Mouse (Mus musculus) thymus, adult 2 months (tissue): ENCODE measurements around the gene Gpr108. TPM values are rescaled to one million over a fixed set of nuclear protein-coding genes. Genes with fewer than 3 reads are reported as not detected.

Experiments used
- DNase-seq: peaks from one replicate; pipeline ENCODE4 v3.0.0; 2021
- H3K27ac ChIP-seq: fragments of 200-500 bp; 2 replicates; pipeline ENCODE4 v1.5.1; 2012; ENCODE audit warnings: low read length, control low read depth; ENCODE audit not compliant: control insufficient read depth, insufficient read depth
- H3K27me3 ChIP-seq: fragments of 200-500 bp; 2 replicates; pipeline ENCODE4 v1.6.1; 2012; ENCODE audit warnings: mild to moderate bottlenecking, low read length, moderate library complexity, mixed read lengths; ENCODE audit not compliant: control insufficient read depth, insufficient read depth
- H3K36me3 ChIP-seq: fragments of 200-500 bp; 2 replicates; pipeline ENCODE4 v1.6.1; 2012; ENCODE audit warnings: mild to moderate bottlenecking, low read length, moderate library complexity; ENCODE audit not compliant: control insufficient read depth, insufficient read depth
- H3K4me1 ChIP-seq: fragments of 200-500 bp; replicated peaks from 2 replicates; pipeline ENCODE4 v1.6.1; 2012; ENCODE audit warnings: low read length; ENCODE audit not compliant: control insufficient read depth, insufficient read depth
- H3K4me3 ChIP-seq: fragments of 200-500 bp; 2 replicates; pipeline ENCODE4 v1.5.1; 2012; ENCODE audit warnings: mild to moderate bottlenecking, low read length, control low read depth, moderate library complexity; ENCODE audit not compliant: control insufficient read depth, insufficient read depth
- CTCF ChIP-seq: fragments of 200-500 bp; IDR thresholded peaks from 2 replicates; pipeline ENCODE4 v1.5.1; 2012; ENCODE audit warnings: mild to moderate bottlenecking, control low read depth, low read length, moderate library complexity, borderline replicate concordance; ENCODE audit not compliant: control insufficient read depth, poor library complexity, insufficient read depth; ENCODE audit errors: extremely low read depth
- POLR2A ChIP-seq: fragments of 200-500 bp; IDR thresholded peaks from 2 replicates; pipeline ENCODE4 v1.6.1; 2012; ENCODE audit warnings: mild to moderate bottlenecking, low read length, control low read depth, moderate library complexity; ENCODE audit not compliant: control insufficient read depth, poor library complexity, insufficient read depth; ENCODE audit errors: extremely low read depth
- WGBS: fragments of 180-500 bp; shearing (Covaris S2); methylation state at CpG from one replicate; pipeline ENCODE4 v1.1.7; 2018; 5-methylcytosine and 5-hydroxymethylcytosine counted together
- polyA plus RNA-seq: library from polyadenylated mRNA; depleted of rRNA; stranded (reverse); fragments of >200 nt; gene quantifications from 2 replicates; pipeline ENCODE4 v1.2.3, GENCODE M21; 2012

The Gpr108 gene
- polyA plus RNA-seq, 1 experiment: 63.9 TPM

DNA sequence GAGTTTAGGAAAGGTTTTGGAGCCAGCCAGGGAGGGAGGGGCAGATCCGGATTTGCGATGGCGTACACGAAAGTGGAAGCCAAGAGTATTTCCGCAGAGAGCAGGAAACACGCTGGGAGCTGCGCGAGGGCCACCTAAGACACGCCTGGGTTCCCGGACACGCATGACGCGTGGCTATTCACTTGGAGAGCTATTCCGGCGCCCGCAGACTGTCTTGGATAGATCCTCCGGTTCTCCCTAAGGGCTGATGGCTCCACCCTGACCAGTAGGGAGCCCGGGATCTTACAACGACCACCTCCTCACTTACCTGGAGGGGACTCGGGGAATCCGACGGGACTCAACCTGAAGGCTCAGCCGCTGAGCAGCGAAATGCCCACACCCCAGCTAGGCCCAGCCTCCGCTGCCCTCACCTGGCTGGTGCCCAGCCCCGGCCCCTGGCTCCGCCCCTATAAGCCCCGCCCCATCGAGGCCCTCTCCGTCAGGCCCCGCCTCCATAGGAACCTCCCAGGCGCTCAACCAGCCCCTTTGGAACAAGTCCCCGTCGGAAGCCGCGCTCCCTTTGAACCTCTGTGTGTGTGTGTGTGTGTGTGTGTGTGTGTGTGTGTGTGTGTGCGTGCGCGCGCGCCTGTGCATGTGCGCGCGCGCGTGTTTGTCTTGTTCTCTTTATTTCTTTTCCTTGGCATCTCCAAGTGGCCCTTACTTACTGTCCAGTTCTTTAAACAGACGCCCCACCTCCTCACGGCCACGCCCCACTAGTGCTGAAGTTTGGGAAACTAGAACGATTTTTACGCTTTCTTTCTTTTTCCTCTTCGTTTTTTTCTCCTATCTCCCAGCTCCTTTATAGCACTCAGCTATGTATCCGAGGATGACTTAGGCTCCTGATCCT is 27.1 kb upstream of the Gpr108 start:
- Histone ChIP-seq H3K4me1 (peaks cover 25% of the 10 kb centered on the region), H3K36me3 (no peaks in the 10 kb centered on the region), H3K27ac (peak overlapping the region; percentile 22; the same call in 1 of the 2 replicates), H3K4me3 (peak overlapping the region; percentile 55), H3K27me3 (no peaks in the 10 kb centered on the region)
- no peak for TF ChIP-seq CTCF
- no peak for TF ChIP-seq POLR2A
- peak; percentile 86 for DNase-seq
- under 1% methylated on average over 49 of the region's 53 CpGs for WGBS

DNA sequence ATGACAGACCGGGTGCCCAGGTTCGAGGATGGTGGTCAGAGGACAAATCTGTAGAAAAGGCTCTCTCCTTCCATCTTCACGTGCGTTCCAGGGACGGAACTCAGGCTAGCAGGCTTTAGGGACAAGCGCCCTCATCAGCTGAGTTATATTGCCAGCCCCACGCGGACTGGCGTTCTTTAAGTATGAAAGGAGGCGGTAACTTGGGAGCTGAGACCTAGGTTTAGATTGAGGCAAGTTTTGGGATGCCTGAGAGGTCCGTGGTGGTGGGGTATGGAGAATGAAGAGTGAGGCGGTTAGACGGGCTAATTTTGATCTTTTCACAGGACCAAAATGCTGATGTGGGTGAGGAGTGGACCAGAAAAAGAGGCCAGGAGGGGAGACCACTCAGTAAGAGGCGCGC is 26.4 kb upstream of the Gpr108 start:
- H3K4me1 ChIP-seq: peaks cover 21% of the 10 kb centered on the region
- TF ChIP-seq CTCF: no peak
- TF ChIP-seq POLR2A: no peak

DNA sequence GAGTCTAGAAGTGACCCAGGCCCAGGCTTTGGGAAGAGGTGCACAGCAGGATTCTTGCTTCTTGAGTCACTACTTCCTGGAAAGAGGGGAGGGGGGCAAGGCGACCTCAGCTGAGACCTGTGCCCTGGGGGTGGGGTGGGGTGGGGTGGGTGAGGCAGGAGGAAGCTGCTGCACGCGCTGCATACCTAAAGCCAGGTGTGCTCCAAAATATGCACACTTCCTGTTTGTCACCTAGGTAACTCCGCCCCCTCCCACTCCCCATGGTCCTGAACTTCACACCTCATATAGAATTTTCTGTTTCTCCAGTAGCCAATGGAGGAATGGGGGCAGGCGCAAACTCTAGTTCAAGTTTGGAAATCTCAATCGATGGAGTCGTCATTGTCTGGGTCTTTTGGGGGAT is 25.6 kb upstream of the Gpr108 start:
- 67% methylated on average over 7 of the region's 7 CpGs for WGBS
- no peak for TF ChIP-seq CTCF
- TF ChIP-seq POLR2A: no peak
- H3K4me3 ChIP-seq: no peak overlapping the region

More for the DNA sequence above, 26.4 kb upstream of the Gpr108 start:
- Histone ChIP-seq H3K27me3 (no peaks in the 10 kb centered on the region), H3K4me3 (peak overlapping the region; percentile 55), H3K36me3 (no peaks in the 10 kb centered on the region), H3K27ac (peak overlapping the region; percentile 22; the same call in 1 of the 2 replicates)
- WGBS: 11% methylated on average over 15 of the region's 15 CpGs
- DNase-seq: no peak

DNA sequence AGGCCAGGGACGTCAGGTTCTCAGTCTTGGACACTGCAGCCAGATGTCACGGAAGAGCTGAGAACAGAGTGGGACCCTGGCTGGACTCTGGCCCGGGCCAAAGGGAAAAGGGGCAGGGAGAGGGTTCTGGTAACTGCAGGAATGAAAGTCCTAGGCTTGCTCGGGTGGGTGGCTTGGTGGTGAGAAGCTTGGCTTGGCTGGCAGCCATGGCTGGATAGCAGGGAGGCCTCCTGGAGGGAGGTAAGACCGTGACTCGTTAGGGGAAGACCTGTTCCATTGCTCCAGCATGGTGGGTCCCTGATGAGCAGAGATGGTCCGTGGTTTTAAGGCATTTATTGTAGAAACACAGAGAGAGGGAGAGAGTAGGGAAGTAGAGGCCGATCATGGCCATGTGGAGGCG is 23.1 kb upstream of the Gpr108 start:
- 73% methylated on average over 9 of the region's 9 CpGs for WGBS
- Histone ChIP-seq H3K4me3 (no peak overlapping the region), H3K4me1 (peaks cover 13% of the 10 kb centered on the region), H3K36me3 (no peaks in the 10 kb centered on the region), H3K27ac (no peak overlapping the region), H3K27me3 (no peaks in the 10 kb centered on the region)
- no peak for TF ChIP-seq POLR2A
- no peak for TF ChIP-seq CTCF
- no peak for DNase-seq

More for the DNA sequence above, 25.6 kb upstream of the Gpr108 start:
- DNase-seq: no peak
- Histone ChIP-seq H3K27ac (no peak overlapping the region), H3K36me3 (no peaks in the 10 kb centered on the region), H3K4me1 (peaks cover 21% of the 10 kb centered on the region), H3K27me3 (no peaks in the 10 kb centered on the region)

DNA sequence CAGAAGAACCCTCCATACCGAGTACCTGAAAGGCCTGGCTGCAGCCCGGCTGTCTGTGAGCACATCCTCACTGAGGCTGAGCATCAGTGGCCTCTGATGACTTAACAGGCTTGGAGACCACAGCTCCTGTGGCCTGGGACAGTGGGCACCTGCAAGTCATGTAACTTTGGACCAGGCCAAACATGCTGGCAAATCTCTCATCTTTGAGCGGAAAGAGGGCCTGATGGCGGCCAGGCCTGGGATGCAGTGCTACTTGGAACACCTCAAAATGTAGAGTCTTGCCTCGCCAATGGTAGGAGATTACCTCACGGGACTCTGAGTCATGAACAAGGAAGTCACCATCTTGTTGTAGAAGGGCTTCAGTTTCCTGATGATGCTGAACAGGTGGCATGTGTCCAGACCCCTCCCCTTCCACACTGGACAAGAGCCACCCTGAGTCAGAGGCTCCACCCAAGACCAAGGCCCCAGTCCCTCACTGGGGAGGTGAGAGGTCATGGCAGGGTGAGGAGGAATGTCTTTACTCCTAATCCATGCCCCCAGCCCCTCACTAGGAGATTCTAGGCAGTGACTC is 19.4 kb upstream of the Gpr108 start:
- WGBS: 95% methylated on average over 6 of the region's 6 CpGs
- TF ChIP-seq CTCF: no peak
- TF ChIP-seq POLR2A: no peak
- H3K4me1 ChIP-seq: peaks cover 18% of the 10 kb centered on the region
- H3K36me3 ChIP-seq: no peaks in the 10 kb centered on the region
- DNase-seq: no peak
- H3K4me3 ChIP-seq: no peak overlapping the region
- no peak overlapping the region for H3K27ac ChIP-seq
- H3K27me3 ChIP-seq: no peaks in the 10 kb centered on the region

DNA sequence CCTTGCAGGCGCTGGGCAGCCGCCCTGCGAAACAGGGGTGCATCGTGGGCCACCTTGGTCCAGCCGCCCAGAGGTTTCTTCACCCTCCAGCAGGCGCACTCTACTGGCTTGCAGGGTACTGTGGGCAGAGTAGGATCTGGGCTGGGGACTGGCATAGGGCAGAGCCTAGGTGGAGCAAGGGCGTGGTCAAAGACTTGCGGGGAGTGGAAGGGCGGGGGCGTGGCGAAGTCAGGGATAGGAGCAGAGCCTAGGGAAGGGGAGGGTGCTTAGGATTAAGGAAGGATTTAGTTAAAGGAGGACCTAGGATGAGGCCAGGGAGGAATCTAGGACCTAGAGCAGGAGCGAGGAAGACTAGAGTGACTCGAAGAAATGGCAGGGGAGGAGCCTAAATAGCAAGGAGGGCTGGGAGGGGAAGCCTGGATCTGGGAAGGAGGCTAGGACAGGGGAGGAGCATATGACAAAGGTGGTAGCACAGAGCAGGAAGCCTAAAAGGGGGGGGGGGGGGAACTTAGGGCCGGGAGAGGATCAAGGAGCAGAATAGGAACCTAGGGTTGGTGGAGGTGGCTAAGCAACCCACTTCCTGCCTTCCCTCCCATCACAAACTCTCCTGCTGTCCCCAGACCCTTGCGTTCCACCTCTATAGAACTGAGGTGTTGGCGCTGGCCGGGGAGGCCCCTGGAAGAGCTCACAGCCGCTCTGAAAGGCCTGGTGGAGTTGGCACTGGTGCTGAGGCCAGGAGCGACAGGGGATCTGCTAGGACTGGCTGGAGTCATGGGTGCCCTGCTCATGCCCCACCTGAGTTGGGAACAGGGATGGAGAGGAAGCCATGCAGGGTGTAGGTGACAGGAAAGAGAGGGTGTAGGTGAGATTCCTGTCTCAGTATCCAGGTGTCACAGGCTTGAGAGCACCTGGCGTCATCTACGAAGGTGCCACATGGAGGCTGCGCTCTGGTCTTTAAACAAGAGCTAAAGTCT is 17.0 kb upstream of the Gpr108 start:
- 38% methylated on average over 21 of the region's 22 CpGs for WGBS
- Histone ChIP-seq H3K27ac (no peak overlapping the region), H3K4me3 (no peak overlapping the region), H3K4me1 (peaks cover 18% of the 10 kb centered on the region), H3K36me3 (no peaks in the 10 kb centered on the region), H3K27me3 (no peaks in the 10 kb centered on the region)
- TF ChIP-seq POLR2A (no peak), CTCF (no peak)
- peak; percentile 49 for DNase-seq
